Mouse (Mus musculus): ENCODE results near the gene BC035947.

- TF ChIP-seq POLR2A (IDR thresholded peaks at IDR 0.05; ENCODE audit: borderline replicate concordance, extremely low read depth, low read depth, low read length), result no peak
- TF ChIP-seq CTCF (IDR thresholded peaks at IDR 0.05; ENCODE audit: insufficient read depth, low read length), result no peak
Measured at GRCm38 (mm10) chr1:78452544-78452943, 59.4 kb downstream of the BC035947 start.
